ENCODE assay signal across 9 mouse cellular contexts in genomic region chr7:16507284-16507683, GRCm38 (mm10). TPM values are rescaled to one million over a fixed set of nuclear protein-coding genes. Genes with fewer than 3 reads are reported as not detected.
DNase-seq lines count a peak whose midpoint lies in the region; ATAC-seq and TF ChIP-seq lines count a peak whose summit lies in the region.
"Had no signal": no experiment of that assay in that cellular context is flagged by ENCODE, and none has a peak within 500 bp of the region (broad histone marks: within the 10 kb centered on the region; RNA-seq: fewer than 3 reads in every experiment).

No protein-coding gene starts in this region.

- no peaks in the 10 kb centered on the region for H3K27me3 ChIP-seq in neural tube, embryonic 15.5 days (replicated peaks)
- no peaks in the 10 kb centered on the region for H3K27me3 ChIP-seq in splenic B cell, adult 2 months (ENCODE audit: control insufficient read depth, insufficient read depth, low read length, poor library complexity, severe bottlenecking)
- H3K27me3 ChIP-seq: hindbrain, embryonic 15.5 days had no signal

- no peak overlapping the region for H3K9ac ChIP-seq in neural tube, embryonic 15.5 days (replicated peaks)
- H3K9ac ChIP-seq: hindbrain, embryonic 15.5 days had no signal

- peak; percentile 29 for DNase-seq in neural tube, embryonic 10.5 days (ENCODE audit: extremely low spot score, low spot score)
- peak; percentile 67 for DNase-seq in NIH3T3 (ENCODE audit: low read depth)
- DNase-seq in c-Kit-positive CD71-positive TER-119-negative erythroid progenitor cells, embryonic 14.5 days (ENCODE audit: low read depth), result peak; percentile 23
- peak; percentile 68 to 82 for DNase-seq in heart, postnatal 10 days
- DNase-seq in lung, adult 2 months, result peak; percentile 60
- peak; percentile 75 for DNase-seq in splenic B cell, adult 2 months (ENCODE audit: low read depth, low spot score)

- H3K27ac ChIP-seq in neural tube, embryonic 15.5 days (replicated peaks), result no peak overlapping the region
- H3K27ac ChIP-seq: hindbrain, embryonic 15.5 days had no signal

- H3K36me3 ChIP-seq in neural tube, embryonic 15.5 days, result peaks cover 74% of the 10 kb centered on the region
- H3K36me3 ChIP-seq in splenic B cell, adult 2 months (ENCODE audit: control insufficient read depth, insufficient read depth, low read length, poor library complexity, severe bottlenecking), result peaks cover 6% of the 10 kb centered on the region; the same call in 1 of the 2 replicates

- peak; percentile 85 for TF ChIP-seq CTCF in lung, adult 2 months (IDR thresholded peaks at IDR 0.05; ENCODE audit: insufficient read depth, low read length)

- intact Hi-C loops in heart, postnatal 10 days (cut with DNase I), result loop anchor here (1.0 to 10.0 kb wide), 2 partner anchors 110 to 228 kb away; partner anchors contain the start of gene Ap2s1

- WGBS in neural tube, embryonic 15.5 days, result 29% methylated on average over 3 of the region's 3 CpGs
- WGBS in lung, adult 2 months, result 12% methylated on average over 3 of the region's 3 CpGs

- no peak overlapping the region for H3K4me2 ChIP-seq in neural tube, embryonic 15.5 days
- H3K4me2 ChIP-seq: hindbrain, embryonic 15.5 days had no signal

- no peaks in the 10 kb centered on the region for H3K9me3 ChIP-seq in neural tube, embryonic 15.5 days (replicated peaks)
- H3K9me3 ChIP-seq: hindbrain, embryonic 15.5 days had no signal

- no peak overlapping the region for H3K4me3 ChIP-seq in neural tube, embryonic 15.5 days (replicated peaks)
- no peak overlapping the region for H3K4me3 ChIP-seq in lung, adult 2 months (replicated peaks; ENCODE audit: extremely low read depth, low read depth, low read length)
- H3K4me3 ChIP-seq: hindbrain, embryonic 15.5 days had no signal

- no peak for ATAC-seq in neural tube, embryonic 15.5 days (ENCODE audit: low FRiP score)

- TF ChIP-seq POLR2A in lung, adult 2 months (IDR thresholded peaks at IDR 0.05; ENCODE audit: borderline replicate concordance, extremely low read depth, low read depth, low read length), result no peak

- H3K4me1 ChIP-seq in neural tube, embryonic 15.5 days, result no peaks in the 10 kb centered on the region
- no peaks in the 10 kb centered on the region for H3K4me1 ChIP-seq in lung, adult 2 months (ENCODE audit: control insufficient read depth, insufficient read depth, low read length)
- H3K4me1 ChIP-seq: hindbrain, embryonic 15.5 days had no signal

RNA-seq across cellular contexts. Expression of gene Npas1, which starts 29.8 kb away (rescaled TPM):
- 3.6 and 3.8 TPM in 2 replicates for polyA plus RNA-seq in neural tube, embryonic 15.5 days (2015; fragmentation: Nextera tagmentation; extraction: Ambion mirVana)
- not detected for total RNA-seq in heart, postnatal 10 days (2021)
- polyA plus RNA-seq in lung, adult 2 months (2012; rRNA removed), result not detected in 2 replicates
- polyA plus RNA-seq: stomach, embryonic 14.5 days had no signal

RNA-seq across cellular contexts. Expression of gene Tmem160, which starts 54.7 kb away (rescaled TPM):
- 66.4 and 72.3 TPM in 2 replicates for polyA plus RNA-seq in neural tube, embryonic 15.5 days (2015; fragmentation: Nextera tagmentation; extraction: Ambion mirVana)
- 10 to 100 TPM; 78.0 to 87.1 TPM for total RNA-seq in heart, postnatal 10 days (2021)
- polyA plus RNA-seq in lung, adult 2 months (2012; rRNA removed), result 129 and 205 TPM in 2 replicates

Comparison
In these comparisons a context has a peak if more than half of its experiments do, and no peak if none do; other contexts are left out.
1. DNase-seq: peak in every context shown above with its lines; median percentile 75 in heart, postnatal 10 days; 75 in splenic B cell, adult 2 months; 67 in NIH3T3; 60 in lung, adult 2 months; 29 in neural tube, embryonic 10.5 days; 23 in c-Kit-positive CD71-positive TER-119-negative erythroid progenitor cells, embryonic 14.5 days.